Mouse (Mus musculus) myocyte (in vitro differentiated cells): ENCODE results near the gene Mfsd6l.

Source experiments
- CEBPB ChIP-seq: IDR thresholded peaks from 2 replicates; pipeline ENCODE4 v1.6.1; 2011; ENCODE audit warnings: mild to moderate bottlenecking, moderate library complexity; ENCODE audit not compliant: poor library complexity, insufficient read depth, severe bottlenecking
- MYOG ChIP-seq, 3 experiments: IDR thresholded peaks; one replicate each; pipeline ENCODE4 v1.6.1; 2011; ENCODE audit warnings: control low read depth in 2 of 3, low read depth in 2 of 3, mild to moderate bottlenecking in 2 of 3; ENCODE audit not compliant: insufficient read length in 2 of 3, control insufficient read depth in 1 of 3, insufficient read depth in 1 of 3
- POLR2A ChIP-seq: IDR thresholded peaks from one replicate; pipeline ENCODE4 v1.6.1; 2011; ENCODE audit warnings: low read depth, mild to moderate bottlenecking, control low read depth, moderate library complexity; ENCODE audit not compliant: insufficient read length
- POLR2AphosphoS2 ChIP-seq: IDR thresholded peaks from one replicate; pipeline ENCODE4 v1.6.1; 2011; ENCODE audit warnings: low read depth, control low read depth; ENCODE audit not compliant: insufficient read length
- USF1 ChIP-seq: IDR thresholded peaks from one replicate; pipeline ENCODE4 v1.6.1; 2011; ENCODE audit warnings: low read depth, mild to moderate bottlenecking, control low read depth, moderate library complexity

DNA sequence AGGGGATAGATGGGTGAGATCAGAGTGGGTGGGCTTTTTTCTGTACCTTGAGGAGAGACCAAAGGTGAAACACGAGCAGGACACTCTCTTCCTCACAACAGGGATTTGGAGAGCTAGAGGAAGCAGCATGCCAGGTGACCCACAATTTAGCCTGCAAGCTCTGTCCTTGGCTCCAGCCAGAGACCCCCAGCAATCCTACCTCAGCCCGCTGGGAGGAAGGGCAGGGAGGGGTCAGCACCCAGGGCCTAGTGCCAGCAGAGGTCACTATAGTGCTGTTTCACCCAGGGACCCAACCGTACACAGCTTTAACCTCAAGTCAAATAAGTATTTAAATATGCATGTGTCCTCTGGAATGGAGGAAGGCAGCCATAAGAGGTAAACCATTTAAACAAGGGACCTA, 29.9 kb downstream of the Mfsd6l start:
- TF ChIP-seq POLR2A: no peak
- TF ChIP-seq CEBPB: no peak
- no peak for TF ChIP-seq USF1
- TF ChIP-seq MYOG (IDR thresholded peaks at IDR 0.05; ENCODE audit: control insufficient read depth in 1 of 3, insufficient read depth in 1 of 3, insufficient read length in 2 of 3, low read depth in 2 of 3): no peak
- no peak for TF ChIP-seq POLR2AphosphoS2
